Mouse (Mus musculus): ENCODE measurements at regions not wholly inside any gene's neighbourhood (a gene's known extent, or its start where the extent isn't known, plus 50 kb on each side); places are given as distances from the start of the nearest gene placed in this dataset.

- Histone ChIP-seq H3K36me3 (ENCODE audit: control insufficient read depth, insufficient read depth, low read length) (no peaks in the 10 kb centered on the region), H3K27me3 (ENCODE audit: control insufficient read depth, insufficient read depth, low read length) (no peaks in the 10 kb centered on the region), H3K27ac (ENCODE audit: low read depth, low read length) (no peak overlapping the region), H3K9me3 (ENCODE audit: control insufficient read depth, low read length) (no peaks in the 10 kb centered on the region), H3K4me2 (ENCODE audit: low read depth, low read length) (no peak overlapping the region), H3K4me3 (ENCODE audit: low read depth, low read length) (no peak overlapping the region), H3K4me1 (ENCODE audit: control insufficient read depth, insufficient read depth, low read length) (no peaks in the 10 kb centered on the region), H3K9ac (replicated peaks; ENCODE audit: low read depth, low read length) (no peak overlapping the region)
- WGBS, result 86% methylated on average over 5 of the region's 5 CpGs
- ATAC-seq (ENCODE audit: low read depth), result no peak
Measured at GRCm38 (mm10) chr12:107146608-107147121, 341.8 kb upstream of the 3110018I06Rik start.

- Histone ChIP-seq H3K9me3 (ENCODE audit: control insufficient read depth, low read length) (no peaks in the 10 kb centered on the region), H3K27ac (ENCODE audit: low read depth, low read length) (no peak overlapping the region), H3K27me3 (ENCODE audit: control insufficient read depth, insufficient read depth, low read length) (no peaks in the 10 kb centered on the region), H3K9ac (replicated peaks; ENCODE audit: low read depth, low read length) (no peak overlapping the region), H3K36me3 (ENCODE audit: control insufficient read depth, insufficient read depth, low read length) (no peaks in the 10 kb centered on the region), H3K4me1 (ENCODE audit: control insufficient read depth, insufficient read depth, low read length) (no peaks in the 10 kb centered on the region), H3K4me3 (ENCODE audit: low read depth, low read length) (no peak overlapping the region), H3K4me2 (ENCODE audit: low read depth, low read length) (no peak overlapping the region)
- no peak for ATAC-seq (ENCODE audit: low read depth)
- WGBS, result 81% methylated on average over 8 of the region's 8 CpGs
Measured at GRCm38 (mm10) chr12:107148451-107148850, 340.0 kb upstream of the 3110018I06Rik start.

DNA sequence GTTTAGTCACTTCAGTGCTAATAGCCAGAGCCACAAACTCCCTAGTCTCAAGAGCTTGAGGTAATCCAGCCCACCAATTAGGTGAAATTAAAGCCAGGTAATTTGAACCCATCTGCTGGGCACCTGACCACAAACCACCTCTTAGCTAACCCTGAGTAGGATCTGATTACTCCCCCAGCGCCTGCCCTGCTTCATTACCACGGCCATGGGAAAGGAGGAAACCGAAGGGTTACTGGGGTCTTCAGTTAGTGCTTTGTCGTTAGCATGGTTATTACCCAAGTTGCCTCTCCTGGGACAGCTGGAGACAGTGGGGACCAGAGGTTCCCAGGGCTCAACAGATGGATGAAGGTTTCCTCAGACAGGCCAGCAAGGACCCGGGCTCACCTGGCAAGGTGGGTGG is 337.3 kb upstream of the 3110018I06Rik start:
- Histone ChIP-seq H3K4me1 (ENCODE audit: control insufficient read depth, insufficient read depth, low read length) (no peaks in the 10 kb centered on the region), H3K36me3 (ENCODE audit: control insufficient read depth, insufficient read depth, low read length) (no peaks in the 10 kb centered on the region), H3K27me3 (ENCODE audit: control insufficient read depth, insufficient read depth, low read length) (no peaks in the 10 kb centered on the region), H3K4me2 (ENCODE audit: low read depth, low read length) (no peak overlapping the region), H3K9me3 (ENCODE audit: control insufficient read depth, low read length) (no peaks in the 10 kb centered on the region), H3K9ac (replicated peaks; ENCODE audit: low read depth, low read length) (no peak overlapping the region), H3K27ac (ENCODE audit: low read depth, low read length) (no peak overlapping the region), H3K4me3 (ENCODE audit: low read depth, low read length) (no peak overlapping the region)
- 74% methylated on average over 5 of the region's 5 CpGs for WGBS
- no peak for ATAC-seq (ENCODE audit: low read depth)

- Histone ChIP-seq H3K4me2 (ENCODE audit: low read depth, low read length) (no peak overlapping the region), H3K9ac (replicated peaks; ENCODE audit: low read depth, low read length) (no peak overlapping the region), H3K4me3 (ENCODE audit: low read depth, low read length) (no peak overlapping the region), H3K9me3 (ENCODE audit: control insufficient read depth, low read length) (no peaks in the 10 kb centered on the region), H3K27ac (ENCODE audit: low read depth, low read length) (no peak overlapping the region), H3K27me3 (ENCODE audit: control insufficient read depth, insufficient read depth, low read length) (no peaks in the 10 kb centered on the region), H3K36me3 (ENCODE audit: control insufficient read depth, insufficient read depth, low read length) (no peaks in the 10 kb centered on the region), H3K4me1 (ENCODE audit: control insufficient read depth, insufficient read depth, low read length) (no peaks in the 10 kb centered on the region)
- 85% methylated on average over 2 of the region's 2 CpGs for WGBS
- ATAC-seq (ENCODE audit: low read depth), result no peak
Measured at GRCm38 (mm10) chr12:107154668-107155067, 333.8 kb upstream of the 3110018I06Rik start.

- H3K4me2 ChIP-seq (ENCODE audit: low read depth, low read length), result no peak overlapping the region
- WGBS, result 77% methylated on average over 8 of the region's 8 CpGs
Measured at GRCm38 (mm10) chr12:107156791-107157428, 331.5 kb upstream of the 3110018I06Rik start.

GRCm38 (mm10) chr12:107159126-107159525 is 329.3 kb upstream of the 3110018I06Rik start:
- Histone ChIP-seq H3K9me3 (ENCODE audit: control insufficient read depth, low read length) (no peaks in the 10 kb centered on the region), H3K36me3 (ENCODE audit: control insufficient read depth, insufficient read depth, low read length) (no peaks in the 10 kb centered on the region), H3K27me3 (ENCODE audit: control insufficient read depth, insufficient read depth, low read length) (no peaks in the 10 kb centered on the region), H3K4me2 (ENCODE audit: low read depth, low read length) (no peak overlapping the region), H3K9ac (replicated peaks; ENCODE audit: low read depth, low read length) (no peak overlapping the region), H3K4me3 (ENCODE audit: low read depth, low read length) (no peak overlapping the region), H3K4me1 (ENCODE audit: control insufficient read depth, insufficient read depth, low read length) (no peaks in the 10 kb centered on the region), H3K27ac (ENCODE audit: low read depth, low read length) (no peak overlapping the region)
- WGBS, result 75% methylated on average over 5 of the region's 5 CpGs
- ATAC-seq (ENCODE audit: low read depth), result no peak

More at GRCm38 (mm10) chr12:107156791-107157428, 331.5 kb upstream of the 3110018I06Rik start:
- Histone ChIP-seq H3K4me3 (ENCODE audit: low read depth, low read length) (no peak overlapping the region), H3K9me3 (ENCODE audit: control insufficient read depth, low read length) (no peaks in the 10 kb centered on the region), H3K4me1 (ENCODE audit: control insufficient read depth, insufficient read depth, low read length) (no peaks in the 10 kb centered on the region), H3K27ac (ENCODE audit: low read depth, low read length) (no peak overlapping the region), H3K9ac (replicated peaks; ENCODE audit: low read depth, low read length) (no peak overlapping the region), H3K36me3 (ENCODE audit: control insufficient read depth, insufficient read depth, low read length) (no peaks in the 10 kb centered on the region), H3K27me3 (ENCODE audit: control insufficient read depth, insufficient read depth, low read length) (no peaks in the 10 kb centered on the region)
- no peak for ATAC-seq (ENCODE audit: low read depth)

- no peak for ATAC-seq (ENCODE audit: low read depth)
- no peaks in the 10 kb centered on the region for H3K27me3 ChIP-seq (ENCODE audit: control insufficient read depth, insufficient read depth, low read length)
- H3K9me3 ChIP-seq (ENCODE audit: control insufficient read depth, low read length), result no peaks in the 10 kb centered on the region
- no peak overlapping the region for H3K9ac ChIP-seq (replicated peaks; ENCODE audit: low read depth, low read length)
- no peak overlapping the region for H3K27ac ChIP-seq (ENCODE audit: low read depth, low read length)
- H3K4me1 ChIP-seq (ENCODE audit: control insufficient read depth, insufficient read depth, low read length), result no peaks in the 10 kb centered on the region
- no peak overlapping the region for H3K4me2 ChIP-seq (ENCODE audit: low read depth, low read length)
- H3K36me3 ChIP-seq (ENCODE audit: control insufficient read depth, insufficient read depth, low read length), result no peaks in the 10 kb centered on the region
- 7% methylated on average over 7 of the region's 7 CpGs for WGBS
- no peak overlapping the region for H3K4me3 ChIP-seq (ENCODE audit: low read depth, low read length)
Measured at GRCm38 (mm10) chr12:107160137-107160536, 328.3 kb upstream of the 3110018I06Rik start.

GRCm38 (mm10) chr12:107160628-107161027 is 327.8 kb upstream of the 3110018I06Rik start:
- H3K36me3 ChIP-seq (ENCODE audit: control insufficient read depth, insufficient read depth, low read length), result no peaks in the 10 kb centered on the region
- WGBS, result 29% methylated on average over 6 of the region's 6 CpGs
- H3K9ac ChIP-seq (replicated peaks; ENCODE audit: low read depth, low read length), result no peak overlapping the region
- H3K27ac ChIP-seq (ENCODE audit: low read depth, low read length), result no peak overlapping the region
- no peak overlapping the region for H3K4me3 ChIP-seq (ENCODE audit: low read depth, low read length)
- ATAC-seq (ENCODE audit: low read depth), result no peak
- no peaks in the 10 kb centered on the region for H3K4me1 ChIP-seq (ENCODE audit: control insufficient read depth, insufficient read depth, low read length)
- H3K9me3 ChIP-seq (ENCODE audit: control insufficient read depth, low read length), result no peaks in the 10 kb centered on the region
- no peak overlapping the region for H3K4me2 ChIP-seq (ENCODE audit: low read depth, low read length)
- no peaks in the 10 kb centered on the region for H3K27me3 ChIP-seq (ENCODE audit: control insufficient read depth, insufficient read depth, low read length)

- no peak for ATAC-seq (ENCODE audit: low read depth)
- Histone ChIP-seq H3K4me3 (ENCODE audit: low read depth, low read length) (no peak overlapping the region), H3K9ac (replicated peaks; ENCODE audit: low read depth, low read length) (no peak overlapping the region), H3K9me3 (ENCODE audit: control insufficient read depth, low read length) (no peaks in the 10 kb centered on the region), H3K4me1 (ENCODE audit: control insufficient read depth, insufficient read depth, low read length) (no peaks in the 10 kb centered on the region), H3K27me3 (ENCODE audit: control insufficient read depth, insufficient read depth, low read length) (no peaks in the 10 kb centered on the region), H3K36me3 (ENCODE audit: control insufficient read depth, insufficient read depth, low read length) (no peaks in the 10 kb centered on the region), H3K4me2 (ENCODE audit: low read depth, low read length) (no peak overlapping the region), H3K27ac (ENCODE audit: low read depth, low read length) (no peak overlapping the region)
- WGBS, result 63% methylated on average over 7 of the region's 7 CpGs
Measured at GRCm38 (mm10) chr12:107170926-107171325, 317.5 kb upstream of the 3110018I06Rik start.

Measured in neural tube, embryonic 14.5 days (tissue).